Mouse (Mus musculus) G1E (cell line): ENCODE data around the gene Inha.

Source experiments
- CTCF ChIP-seq: IDR thresholded peaks from 2 replicates; pipeline ENCODE4 v1.5.1; 2012; ENCODE audit warnings: low read depth, low read length, inconsistent platforms, mixed read lengths
- GATA1 ChIP-seq: IDR thresholded peaks from 2 replicates; pipeline ENCODE4 v1.6.1; 2012; ENCODE audit warnings: borderline replicate concordance, low read length, inconsistent platforms, mixed read lengths

GRCm38 (mm10) chr1:75507006-75507405 is at the start of gene Inha:
- TF ChIP-seq CTCF: no peak
- no peak for TF ChIP-seq GATA1
